Mouse (Mus musculus): ENCODE measurements around the gene Vmn1r62. TPM values are rescaled to one million over a fixed set of nuclear protein-coding genes. Genes with fewer than 3 reads are reported as not detected.
"Not testable (repeated sequence)": the region's sequence is repeated elsewhere in the genome, so short reads cannot be mapped to it uniquely, and the experiment has no call there.

The Vmn1r62 gene
- not detected in 2 replicates for polyA plus RNA-seq (2012; rRNA removed)

DNA sequence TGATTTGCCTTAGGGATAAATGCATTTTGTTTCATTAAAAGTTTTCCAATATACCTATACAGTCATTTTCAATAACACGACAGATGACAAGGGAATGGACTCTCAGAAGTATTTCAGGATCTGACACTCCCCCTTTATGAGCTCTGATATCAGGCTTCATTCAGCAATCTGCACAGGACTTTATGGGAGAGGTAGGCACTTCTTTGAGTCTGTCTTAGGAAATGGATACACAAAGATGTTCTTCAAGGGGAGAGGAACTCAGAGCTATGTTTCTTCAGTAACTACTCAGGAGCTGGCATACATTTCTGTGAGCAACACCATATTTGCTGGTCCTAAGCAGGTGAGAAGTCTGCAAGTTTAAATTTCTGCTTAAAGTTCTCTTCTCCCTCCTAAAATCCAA is at the start of gene Vmn1r62:
Gene Vmn1r62, plus strand, starts transcription at position 301 of the 400 bp plus-strand sequence.
- not testable (repeated sequence) for H3K4me3 ChIP-seq (ENCODE audit: insufficient read depth, low read length); H3K27ac ChIP-seq (ENCODE audit: insufficient read depth, low read length); H3K4me1 ChIP-seq (ENCODE audit: control insufficient read depth, insufficient read depth, low read length)

Other genes starting within 250 kb of the Vmn1r62 start
- not detected in 2 replicates for gene Vmn1r59, start 216.9 kb upstream of the Vmn1r62 start, polyA plus RNA-seq (2012; rRNA removed)
- gene Vmn2r28, start 179.7 kb upstream of the Vmn1r62 start, polyA plus RNA-seq (2012; rRNA removed): not detected in 2 replicates
- not detected in 2 replicates for gene Vmn1r60, start 126.3 kb upstream of the Vmn1r62 start, polyA plus RNA-seq (2012; rRNA removed)
- gene Vmn1r61, start 60.3 kb upstream of the Vmn1r62 start, polyA plus RNA-seq (2012; rRNA removed): not detected in 2 replicates
- not detected in 2 replicates for gene Vmn1r63, start 131.8 kb downstream of the Vmn1r62 start, polyA plus RNA-seq (2012; rRNA removed)
- gene Vmn1r64, start 210.9 kb downstream of the Vmn1r62 start, polyA plus RNA-seq (2012; rRNA removed): not detected in 2 replicates

Measured in cortical plate, adult 2 months (tissue).